Mouse (Mus musculus): ENCODE results near the gene Ager. TPM values are rescaled to one million over a fixed set of nuclear protein-coding genes. Genes with fewer than 3 reads are reported as not detected.

Ager gene
- 1.5 and 2.6 TPM in 2 replicates for total RNA-seq (2015)
- 0.24 and 3.0 TPM in 2 replicates for total RNA-seq (2017)

DNA sequence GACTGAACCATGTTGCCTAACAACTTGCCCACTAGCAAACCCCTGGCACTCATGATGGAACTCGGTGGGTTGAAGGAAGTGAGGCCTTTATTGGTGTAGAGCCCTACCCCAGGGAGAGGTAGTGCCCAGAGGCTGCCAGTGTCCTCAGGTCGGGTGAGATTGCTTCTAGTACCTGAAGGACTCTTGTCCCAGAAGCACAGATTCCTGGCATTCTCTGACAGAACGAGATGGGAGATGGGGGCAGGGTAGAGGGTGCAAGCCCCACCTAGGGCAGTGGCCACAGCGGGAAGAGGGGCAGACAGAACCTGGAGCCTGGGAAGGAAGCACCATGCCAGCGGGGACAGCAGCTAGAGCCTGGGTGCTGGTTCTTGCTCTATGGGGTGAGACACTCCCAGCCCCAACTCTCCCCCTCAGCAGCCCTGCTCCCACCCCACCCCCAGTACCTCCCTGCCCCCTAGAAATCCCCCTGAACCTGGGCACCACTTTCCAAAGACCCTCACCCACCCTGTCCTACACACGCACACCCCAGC, at the start of gene Ager:
Gene Ager, plus strand, starts transcription at position 297 of the 530 bp plus-strand sequence.
- peak; percentile 44 for ATAC-seq (replicated peaks; ENCODE audit: poor library complexity)

DNA sequence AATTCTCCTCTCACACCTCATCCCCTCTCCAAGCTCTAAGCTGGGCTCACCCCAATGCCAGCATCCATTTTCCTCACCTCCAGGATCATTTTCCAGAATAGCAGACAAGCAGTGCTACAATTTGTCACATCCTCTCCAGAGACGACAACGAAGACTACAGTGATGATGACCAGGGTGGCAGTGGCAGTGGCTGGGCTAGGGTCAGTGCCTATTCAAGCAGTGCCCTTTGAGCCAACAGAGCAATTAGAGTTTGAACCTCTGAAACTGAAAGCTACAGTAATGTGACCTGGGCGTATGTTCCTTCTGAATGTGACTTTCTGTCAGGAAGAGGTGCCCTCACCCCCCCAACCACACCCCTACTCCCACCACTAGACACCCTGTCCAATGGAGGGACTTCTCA, 48.5 kb upstream of the Ager start:
- no peak for ATAC-seq (replicated peaks; ENCODE audit: poor library complexity)

DNA sequence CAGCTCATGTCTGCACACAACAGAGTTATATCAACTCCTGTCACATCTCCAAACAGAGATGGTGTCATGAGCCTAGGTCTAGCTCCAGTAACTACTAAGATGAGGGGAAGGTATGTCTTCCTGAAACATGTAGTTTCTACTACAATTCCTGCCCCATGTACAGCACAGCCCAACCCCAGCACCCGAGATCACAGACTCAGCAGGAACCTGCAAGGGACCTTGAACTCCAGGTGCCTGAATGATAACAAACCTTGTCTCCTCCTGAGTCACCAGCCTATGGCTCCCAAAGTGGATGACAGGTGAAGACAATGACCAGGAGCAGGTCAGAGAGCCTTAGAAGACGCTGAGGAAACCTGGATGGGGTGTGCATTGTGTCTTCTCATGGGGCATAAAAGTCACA, 47.8 kb upstream of the Ager start:
- ATAC-seq (replicated peaks; ENCODE audit: poor library complexity) = no peak

DNA sequence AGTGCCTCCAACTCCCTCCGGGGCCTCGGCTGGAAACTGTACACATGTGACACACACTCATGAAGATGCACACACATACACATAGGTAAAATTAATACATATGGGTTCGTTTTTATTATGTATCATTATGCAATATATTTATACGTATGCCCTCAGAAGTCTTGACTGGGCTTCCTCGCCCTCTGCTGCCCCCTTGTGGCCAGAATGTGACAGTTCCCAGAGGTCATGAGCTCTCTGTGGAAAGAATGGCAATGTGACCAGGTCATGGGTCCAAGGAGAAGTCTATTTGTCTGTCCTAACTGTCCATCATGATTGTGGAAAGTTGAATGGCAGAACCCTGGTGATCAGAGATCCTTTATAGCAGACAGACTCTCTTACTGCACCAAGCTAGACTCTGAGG, 42.2 kb upstream of the Ager start:
- ATAC-seq (replicated peaks; ENCODE audit: poor library complexity) = peak; percentile 88

DNA sequence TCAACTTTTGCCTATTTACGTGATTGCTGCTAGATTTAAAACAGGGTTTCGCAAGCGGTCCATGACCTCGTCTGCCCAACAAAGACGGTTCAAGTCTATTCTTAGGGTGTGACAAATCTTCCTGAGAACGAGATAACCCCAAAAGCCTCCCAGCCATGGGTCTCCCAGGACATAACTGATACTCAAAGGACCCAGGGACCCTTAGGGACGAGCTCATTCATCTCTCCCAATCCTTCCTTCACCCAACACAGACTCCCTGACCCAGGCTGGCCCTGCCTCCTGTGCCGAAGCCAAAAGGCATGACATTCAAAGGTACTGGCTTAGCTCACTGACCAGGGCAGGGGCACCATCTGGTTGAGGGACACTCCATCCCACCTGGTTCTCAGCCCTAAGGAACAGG, 41.3 kb upstream of the Ager start:
- ATAC-seq (replicated peaks; ENCODE audit: poor library complexity) = no peak

DNA sequence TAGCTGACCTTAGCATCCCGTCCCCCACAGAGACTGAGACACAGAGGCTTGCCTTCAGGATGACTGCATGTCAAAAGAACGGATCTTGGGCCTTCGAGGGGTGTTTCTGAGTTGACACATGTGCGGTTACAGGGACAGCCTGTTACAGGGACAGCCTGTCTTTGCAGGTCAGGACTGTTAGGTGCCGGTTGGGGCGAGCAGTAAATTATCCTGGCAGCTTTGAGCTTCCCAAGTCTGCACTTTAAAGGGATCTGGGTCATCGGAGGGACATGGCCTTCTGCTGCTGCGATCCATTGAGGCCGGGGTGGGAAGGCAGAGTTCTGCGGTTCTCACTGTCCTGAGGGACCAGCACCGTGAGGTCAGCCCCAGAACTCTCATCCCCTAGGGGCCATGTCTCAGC, 40.3 kb upstream of the Ager start:
- no peak for ATAC-seq (replicated peaks; ENCODE audit: poor library complexity)

DNA sequence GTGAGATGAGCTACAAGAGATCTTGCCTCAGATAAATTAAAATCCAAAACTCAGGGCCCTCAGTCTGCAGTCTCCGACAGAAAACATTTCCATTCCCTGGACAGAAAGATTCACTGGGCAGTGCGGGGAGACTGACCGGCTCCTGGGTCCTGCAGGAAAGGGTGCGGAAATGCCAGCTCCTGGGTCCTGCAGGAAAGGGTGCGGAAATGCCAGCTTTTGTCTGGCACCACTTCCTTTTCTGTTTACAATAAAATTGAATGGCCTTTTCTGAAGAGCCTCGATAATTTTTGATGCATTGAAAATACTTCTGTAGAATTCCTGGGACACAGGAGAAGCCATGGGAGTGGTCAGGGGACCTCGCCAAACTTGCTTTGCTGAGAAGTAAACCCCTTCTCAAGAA, 38.5 kb upstream of the Ager start:
- no peak for ATAC-seq (replicated peaks; ENCODE audit: poor library complexity)

DNA sequence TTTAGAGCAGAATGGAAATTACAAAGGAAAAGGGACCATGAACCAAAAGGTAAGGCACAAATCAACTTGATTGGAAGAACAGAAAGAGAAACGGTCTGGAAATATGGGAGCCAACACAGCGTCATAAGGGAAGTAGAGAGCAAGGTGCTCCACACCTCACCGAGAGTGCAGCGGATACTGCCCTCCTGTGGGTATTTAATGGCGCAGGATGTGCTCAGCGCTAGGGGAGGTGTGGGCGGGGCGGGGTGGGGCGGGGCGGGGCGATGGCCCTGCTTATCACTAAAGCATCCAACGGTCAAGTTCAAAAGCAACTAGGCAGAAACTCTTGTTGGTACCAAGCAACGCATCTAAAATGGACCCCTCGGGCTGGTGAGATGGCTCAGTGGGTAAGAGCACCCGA, 37.8 kb upstream of the Ager start:
- ATAC-seq (replicated peaks; ENCODE audit: poor library complexity) = peak; percentile 47

DNA sequence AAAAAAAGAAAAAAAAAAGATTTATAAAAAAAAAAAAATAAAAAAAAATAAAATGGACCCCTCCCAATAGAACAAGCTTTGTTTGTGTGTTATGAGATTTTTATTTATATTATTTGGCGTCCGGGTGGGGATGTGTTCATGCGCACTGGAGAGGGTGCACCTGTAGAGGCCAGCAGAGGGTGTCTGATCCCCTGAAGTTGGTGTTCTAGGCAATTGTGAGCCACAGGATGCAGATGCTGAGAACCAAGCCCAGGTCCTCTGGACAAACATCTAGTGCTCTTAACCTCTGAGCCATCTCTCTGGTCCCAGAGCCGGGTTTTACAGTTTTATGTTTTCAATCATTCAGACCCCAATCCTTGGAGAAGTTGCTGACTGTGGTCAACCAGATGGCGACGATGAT, 37.2 kb upstream of the Ager start:
- no peak for ATAC-seq (replicated peaks; ENCODE audit: poor library complexity)

DNA sequence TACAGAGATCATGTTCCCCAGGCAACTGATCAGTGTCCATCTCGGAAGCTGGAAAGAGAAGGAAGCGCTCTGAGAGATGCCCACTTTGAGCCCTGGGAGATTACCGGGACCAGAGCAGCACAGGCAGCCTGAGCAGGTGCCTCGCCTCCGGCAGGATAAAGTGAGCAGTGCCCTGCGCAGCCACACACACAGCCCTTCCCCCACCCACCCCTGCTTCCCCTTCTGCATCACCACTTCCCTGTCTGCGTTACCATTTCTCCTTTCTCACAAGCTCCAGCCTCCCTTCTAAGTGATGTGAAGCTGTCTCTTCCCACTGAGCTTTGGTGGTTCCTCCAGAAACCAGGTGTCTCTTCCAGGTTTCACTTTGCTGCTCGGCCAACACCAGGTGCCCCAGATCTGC, 36.5 kb upstream of the Ager start:
- peak; percentile 83 for ATAC-seq (replicated peaks; ENCODE audit: poor library complexity)

DNA sequence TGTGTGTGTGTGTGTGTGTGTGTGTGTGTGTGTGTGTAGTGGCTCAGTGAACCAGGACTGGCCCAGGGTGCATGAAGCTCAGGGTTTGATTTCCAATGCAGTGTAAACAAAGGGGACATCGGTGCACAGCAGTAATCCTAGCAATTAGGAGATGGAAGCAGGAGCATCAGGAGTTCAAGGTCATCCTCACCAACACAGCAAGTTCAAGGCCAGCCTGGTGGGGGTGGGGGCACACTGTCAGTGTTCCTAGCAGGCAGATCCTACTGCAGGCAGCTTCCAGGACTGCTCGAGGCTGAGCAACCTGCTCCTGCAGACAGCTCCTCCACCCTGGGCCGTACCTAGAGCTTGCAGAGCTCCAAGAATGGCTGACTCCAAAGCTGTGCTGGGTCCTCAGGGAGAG, 35.1 kb upstream of the Ager start:
- no peak for ATAC-seq (replicated peaks; ENCODE audit: poor library complexity)

DNA sequence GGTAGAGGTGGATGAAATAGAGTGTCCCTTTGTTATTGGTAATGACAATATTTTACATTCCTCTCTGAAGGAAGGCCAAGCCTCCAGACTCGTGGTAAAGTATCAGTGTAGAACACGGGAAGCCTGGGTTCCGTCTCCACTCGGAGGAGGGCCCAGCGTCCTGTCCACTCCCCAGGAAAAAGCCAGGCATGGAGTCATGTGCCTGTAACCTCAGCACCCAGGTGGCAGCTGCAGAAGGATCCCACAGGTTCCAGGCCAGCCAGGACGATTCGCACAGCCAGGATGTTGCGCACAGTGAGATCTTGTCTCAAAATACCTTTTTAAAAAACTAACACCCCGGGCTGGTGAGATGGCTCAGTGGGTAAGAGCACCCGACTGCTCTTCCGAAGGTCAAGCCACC, 34.3 kb upstream of the Ager start:
- no peak for ATAC-seq (replicated peaks; ENCODE audit: poor library complexity)

DNA sequence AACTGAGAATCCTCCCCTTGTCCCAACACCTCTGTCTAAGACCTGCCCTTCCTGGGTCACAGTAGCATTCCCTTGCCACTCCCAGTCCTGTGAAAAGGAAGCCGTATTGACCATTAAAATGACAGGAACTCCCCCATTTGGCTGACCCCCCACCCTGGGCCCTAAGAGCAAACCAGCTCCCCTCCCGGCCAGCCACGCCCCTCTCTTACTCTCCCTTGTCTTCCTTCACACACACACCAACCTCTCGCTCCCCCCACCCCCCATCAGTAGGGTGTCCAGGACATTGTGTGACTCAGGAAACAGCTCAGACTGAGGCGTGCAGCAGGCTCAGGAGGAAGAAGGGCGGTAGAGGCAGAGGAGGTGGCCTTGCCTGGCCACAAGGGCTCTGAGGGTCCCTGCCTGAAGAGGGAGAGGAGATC, 33.6 kb upstream of the Ager start, which contains the start of gene Notch4:
Gene Notch4, plus strand, starts transcription at position 266 of the 419 bp plus-strand sequence.
- no peak; the same call in 1 of the 2 replicates for ATAC-seq (replicated peaks; ENCODE audit: poor library complexity)

DNA sequence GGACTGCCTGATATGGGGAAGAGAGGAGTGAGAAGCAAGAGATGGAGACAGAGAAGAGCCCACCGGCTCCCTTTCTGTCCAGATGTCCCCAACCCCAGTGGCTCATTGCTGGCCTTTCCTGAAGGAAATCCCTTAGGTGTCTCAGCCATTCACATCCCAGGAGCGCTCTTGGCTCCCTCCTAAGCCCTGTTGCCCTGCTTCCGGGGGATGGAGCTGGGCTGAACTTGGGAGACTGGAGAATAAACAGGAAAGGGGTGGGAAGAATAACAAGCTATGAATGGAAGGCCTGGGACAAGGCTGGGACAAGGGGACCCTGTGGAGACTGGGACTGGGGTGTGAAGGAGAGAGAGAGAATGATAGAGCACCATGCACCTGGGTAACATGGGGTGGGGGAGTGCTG, 32.9 kb upstream of the Ager start:
- no peak for ATAC-seq (replicated peaks; ENCODE audit: poor library complexity)

DNA sequence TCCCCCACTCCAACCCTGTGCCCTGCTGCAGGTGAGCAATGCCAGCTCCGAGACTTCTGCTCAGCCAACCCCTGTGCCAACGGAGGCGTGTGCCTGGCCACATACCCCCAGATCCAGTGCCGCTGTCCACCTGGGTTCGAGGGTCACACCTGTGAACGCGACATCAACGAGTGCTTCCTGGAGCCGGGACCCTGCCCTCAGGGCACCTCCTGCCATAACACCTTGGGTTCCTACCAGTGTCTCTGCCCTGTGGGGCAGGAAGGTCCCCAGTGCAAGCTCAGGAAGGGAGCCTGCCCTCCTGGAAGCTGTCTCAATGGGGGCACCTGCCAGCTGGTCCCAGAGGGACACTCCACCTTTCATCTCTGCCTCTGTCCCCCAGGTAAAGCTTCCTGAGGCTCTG, 30.4 kb upstream of the Ager start:
- no peak for ATAC-seq (replicated peaks; ENCODE audit: poor library complexity)

DNA sequence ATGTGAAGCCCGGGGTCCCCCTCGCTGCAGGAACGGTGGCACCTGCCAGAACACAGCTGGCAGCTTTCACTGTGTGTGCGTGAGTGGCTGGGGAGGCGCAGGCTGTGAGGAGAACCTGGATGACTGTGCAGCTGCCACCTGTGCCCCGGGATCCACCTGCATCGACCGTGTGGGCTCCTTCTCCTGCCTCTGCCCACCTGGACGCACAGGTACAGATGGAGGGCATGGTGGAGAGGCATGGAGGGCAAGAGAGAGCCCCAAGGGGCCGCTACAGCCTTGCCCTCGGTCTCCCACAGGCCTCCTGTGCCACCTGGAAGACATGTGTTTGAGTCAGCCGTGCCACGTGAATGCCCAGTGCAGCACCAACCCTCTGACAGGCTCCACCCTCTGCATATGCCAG, 29.2 kb upstream of the Ager start:
- ATAC-seq (replicated peaks; ENCODE audit: poor library complexity) = no peak

DNA sequence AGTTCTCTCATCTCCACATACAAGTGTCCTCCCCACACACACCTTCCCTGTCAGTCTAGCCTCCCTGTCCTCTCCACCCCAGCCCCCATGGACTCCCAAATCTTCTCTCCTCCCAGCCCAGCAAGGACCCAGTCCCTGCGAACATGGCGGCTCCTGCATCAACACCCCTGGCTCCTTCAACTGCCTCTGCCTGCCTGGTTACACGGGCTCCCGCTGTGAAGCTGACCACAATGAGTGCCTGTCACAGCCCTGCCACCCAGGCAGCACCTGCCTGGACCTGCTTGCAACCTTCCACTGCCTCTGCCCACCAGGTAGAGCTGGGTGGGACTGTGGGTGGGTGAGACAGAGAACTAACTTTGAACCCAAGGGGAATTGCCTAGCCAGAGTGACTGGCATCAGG, 27.7 kb upstream of the Ager start:
- no peak for ATAC-seq (replicated peaks; ENCODE audit: poor library complexity)

DNA sequence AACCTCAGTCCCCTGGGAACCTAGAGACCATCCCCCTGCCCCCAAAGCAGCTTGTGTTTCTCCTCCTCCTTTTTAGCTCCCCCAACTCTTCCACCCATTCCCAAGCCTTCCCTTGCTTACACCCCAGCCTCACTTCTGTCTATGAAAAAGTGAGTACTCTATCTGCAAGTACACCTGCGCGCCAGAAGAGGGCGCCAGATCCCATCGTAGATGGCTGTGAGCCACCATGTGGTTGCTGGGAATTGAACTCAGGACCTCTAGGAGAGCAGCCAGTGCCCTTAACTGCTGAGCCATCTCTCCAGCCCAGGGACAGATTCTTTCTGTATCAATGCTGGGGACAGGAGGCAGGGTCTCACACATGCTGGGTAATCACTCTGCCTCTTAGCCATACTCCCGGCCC, 25.8 kb upstream of the Ager start:
- 0 out of 2 replicates have a peak, but pooled peaks have one; percentile 63 for ATAC-seq (replicated peaks; ENCODE audit: poor library complexity)

DNA sequence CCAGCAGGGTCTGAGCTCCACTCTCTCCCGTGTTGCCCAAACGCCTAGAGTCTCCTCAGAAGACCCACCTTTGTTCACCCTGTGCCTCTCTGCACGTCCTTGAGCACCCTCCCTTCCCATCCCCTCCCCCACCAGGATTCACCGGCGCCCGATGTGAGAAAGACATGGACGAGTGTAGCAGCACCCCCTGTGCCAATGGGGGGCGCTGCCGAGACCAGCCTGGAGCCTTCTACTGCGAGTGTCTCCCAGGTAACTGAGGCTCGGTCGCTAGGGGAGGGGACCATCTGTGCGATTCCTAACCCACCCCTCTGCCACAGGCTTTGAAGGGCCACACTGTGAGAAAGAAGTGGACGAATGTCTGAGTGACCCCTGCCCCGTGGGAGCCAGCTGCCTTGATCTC, 25.3 kb upstream of the Ager start:
- no peak for ATAC-seq (replicated peaks; ENCODE audit: poor library complexity)

DNA sequence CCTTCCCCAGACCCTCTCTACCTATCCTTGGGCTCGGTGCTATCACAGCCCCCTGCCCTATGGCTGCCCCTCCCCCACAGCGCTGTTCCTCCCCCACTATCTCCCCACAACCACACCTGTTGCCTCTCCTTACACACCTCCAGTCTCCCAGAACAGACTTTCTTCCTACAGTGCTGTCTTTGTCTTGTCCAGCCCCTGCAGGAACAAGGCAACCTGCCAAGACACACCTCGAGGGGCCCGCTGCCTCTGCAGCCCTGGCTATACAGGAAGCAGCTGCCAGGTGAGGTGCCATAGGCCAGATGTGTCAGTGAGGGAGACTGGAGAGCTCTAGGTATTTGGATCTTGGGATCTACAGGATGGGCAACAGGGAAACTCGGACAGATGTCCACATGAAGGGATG, 21.1 kb upstream of the Ager start:
- no peak for ATAC-seq (replicated peaks; ENCODE audit: poor library complexity)

DNA sequence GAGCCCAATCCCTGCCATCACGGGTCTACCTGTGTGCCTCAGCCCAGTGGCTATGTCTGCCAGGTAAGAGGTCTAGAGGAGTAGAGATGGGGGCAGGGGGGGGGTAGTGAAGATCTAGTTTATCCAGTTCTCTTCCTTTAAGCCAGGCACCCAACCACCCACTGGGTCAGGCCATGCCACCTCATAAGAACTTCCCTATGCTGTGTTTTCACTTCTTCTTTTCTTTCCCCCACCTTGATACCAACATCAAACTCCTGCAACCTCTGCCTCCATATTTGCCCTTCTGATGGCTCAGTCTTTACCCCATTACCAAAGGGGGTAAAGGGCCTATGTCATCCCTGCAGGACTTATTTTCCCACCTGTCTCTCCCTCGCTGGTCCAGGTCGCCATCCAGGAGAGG, 19.6 kb upstream of the Ager start:
- ATAC-seq (replicated peaks; ENCODE audit: poor library complexity) = peak; percentile 29; the same call in 1 of the 2 replicates

DNA sequence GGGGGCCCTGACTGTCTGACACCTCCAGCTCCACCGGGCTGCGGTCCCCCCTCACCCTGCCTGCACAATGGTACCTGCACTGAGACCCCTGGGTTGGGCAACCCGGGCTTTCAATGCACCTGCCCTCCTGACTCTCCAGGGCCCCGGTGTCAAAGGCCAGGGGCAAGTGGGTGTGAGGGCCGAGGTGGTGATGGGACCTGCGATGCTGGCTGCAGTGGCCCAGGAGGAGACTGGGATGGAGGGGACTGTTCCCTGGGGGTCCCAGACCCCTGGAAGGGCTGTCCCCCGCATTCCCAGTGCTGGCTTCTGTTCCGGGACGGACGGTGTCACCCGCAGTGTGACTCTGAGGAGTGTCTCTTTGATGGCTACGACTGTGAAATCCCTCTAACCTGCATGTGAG, 15.1 kb upstream of the Ager start:
- ATAC-seq (replicated peaks; ENCODE audit: poor library complexity) = no peak

DNA sequence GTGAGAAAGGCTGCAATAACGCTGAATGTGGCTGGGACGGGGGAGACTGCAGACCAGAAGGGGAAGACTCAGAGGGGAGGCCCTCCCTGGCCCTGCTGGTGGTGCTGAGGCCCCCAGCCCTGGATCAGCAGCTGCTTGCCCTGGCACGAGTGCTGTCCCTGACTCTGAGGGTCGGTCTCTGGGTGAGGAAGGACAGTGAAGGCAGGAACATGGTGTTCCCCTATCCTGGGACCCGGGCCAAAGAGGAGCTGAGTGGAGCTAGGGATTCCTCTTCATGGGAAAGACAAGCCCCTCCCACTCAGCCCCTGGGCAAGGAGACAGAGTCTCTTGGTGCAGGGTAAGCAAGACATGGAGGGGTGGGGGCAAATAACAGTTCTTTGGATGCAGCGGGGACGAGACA, 14.3 kb upstream of the Ager start:
- no peak for ATAC-seq (replicated peaks; ENCODE audit: poor library complexity)

DNA sequence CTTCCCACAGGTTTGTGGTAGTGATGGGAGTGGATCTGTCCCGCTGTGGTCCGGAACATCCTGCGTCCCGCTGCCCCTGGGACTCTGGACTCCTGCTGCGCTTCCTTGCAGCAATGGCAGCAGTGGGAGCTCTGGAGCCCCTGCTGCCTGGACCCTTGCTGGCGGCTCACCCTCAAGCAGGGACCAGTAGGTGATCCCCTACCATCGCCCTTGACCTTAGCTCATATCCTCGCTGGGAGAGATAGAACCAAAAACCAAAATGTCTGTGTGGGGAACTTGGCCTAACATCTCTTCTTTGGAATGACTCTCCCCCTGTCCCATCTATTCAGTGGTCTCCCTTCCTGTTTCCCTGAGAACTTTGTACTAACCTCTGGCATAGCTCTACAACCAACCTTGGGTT, 13.8 kb upstream of the Ager start:
- no peak for ATAC-seq (replicated peaks; ENCODE audit: poor library complexity)

All from megakaryocyte progenitor cell, adult 5-6 weeks (primary cell).